Mouse (Mus musculus): Measurements from ENCODE around the gene Plpp3. TPM values are rescaled to one million over a fixed set of nuclear protein-coding genes. Genes with fewer than 3 reads are reported as not detected.

The Plpp3 gene
- polyA plus RNA-seq, 1 experiment: 258 TPM

GRCm38 (mm10) chr4:105249283-105249682 is 92.1 kb downstream of the Plpp3 start:
- Histone ChIP-seq H3K4me1 (ENCODE audit: control insufficient read depth, insufficient read depth, low read length) (no peaks in the 10 kb centered on the region; the same call in 1 of the 2 replicates), H3K4me3 (ENCODE audit: insufficient read depth, low read length) (no peak overlapping the region), H3K27ac (ENCODE audit: insufficient read depth, low read length) (no peak overlapping the region)
- TF ChIP-seq CTCF (IDR thresholded peaks at IDR 0.05; ENCODE audit: extremely low read depth, insufficient read depth, low read length) (no peak), POLR2A (IDR thresholded peaks at IDR 0.05; ENCODE audit: extremely low read depth, insufficient read depth, low read length) (no peak)

- Histone ChIP-seq H3K4me1 (ENCODE audit: control insufficient read depth, insufficient read depth, low read length) (no peaks in the 10 kb centered on the region; the same call in 1 of the 2 replicates), H3K27ac (ENCODE audit: insufficient read depth, low read length) (no peak overlapping the region), H3K4me3 (ENCODE audit: insufficient read depth, low read length) (no peak overlapping the region)
- TF ChIP-seq CTCF (IDR thresholded peaks at IDR 0.05; ENCODE audit: extremely low read depth, insufficient read depth, low read length): no peak
- TF ChIP-seq POLR2A (IDR thresholded peaks at IDR 0.05; ENCODE audit: extremely low read depth, insufficient read depth, low read length): no peak
Observed at GRCm38 (mm10) chr4:105250946-105251345, 93.8 kb downstream of the Plpp3 start.

DNA sequence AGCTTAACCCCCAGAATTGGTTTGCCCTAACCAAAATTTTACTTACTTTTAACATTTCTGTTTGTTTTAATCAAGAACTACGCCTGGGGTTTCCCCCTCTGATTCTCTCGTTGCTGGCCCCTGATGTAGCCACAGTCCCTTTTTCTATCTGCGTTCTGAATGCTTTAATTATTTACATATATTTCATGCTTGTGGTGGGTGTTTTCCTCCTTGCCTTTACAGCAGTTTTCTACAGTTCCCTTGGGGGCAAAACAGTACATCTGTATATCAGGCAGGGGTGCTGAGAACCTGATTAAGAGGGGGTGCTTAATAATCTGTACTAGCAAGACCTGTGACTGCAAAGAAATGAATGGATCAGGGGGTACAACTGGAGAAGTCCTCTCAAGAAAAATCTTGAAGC is 94.9 kb downstream of the Plpp3 start:
- no peak overlapping the region for H3K27ac ChIP-seq (ENCODE audit: insufficient read depth, low read length)
- no peaks in the 10 kb centered on the region for H3K4me1 ChIP-seq (ENCODE audit: control insufficient read depth, insufficient read depth, low read length)
- no peak overlapping the region for H3K4me3 ChIP-seq (ENCODE audit: insufficient read depth, low read length)
- TF ChIP-seq POLR2A (IDR thresholded peaks at IDR 0.05; ENCODE audit: extremely low read depth, insufficient read depth, low read length): no peak
- no peak for TF ChIP-seq CTCF (IDR thresholded peaks at IDR 0.05; ENCODE audit: extremely low read depth, insufficient read depth, low read length)

GRCm38 (mm10) chr4:105252571-105253200 is 95.5 kb downstream of the Plpp3 start:
- Histone ChIP-seq H3K27ac (ENCODE audit: insufficient read depth, low read length) (no peak overlapping the region), H3K4me3 (ENCODE audit: insufficient read depth, low read length) (no peak overlapping the region), H3K4me1 (ENCODE audit: control insufficient read depth, insufficient read depth, low read length) (no peaks in the 10 kb centered on the region)
- TF ChIP-seq POLR2A (IDR thresholded peaks at IDR 0.05; ENCODE audit: extremely low read depth, insufficient read depth, low read length) (no peak), CTCF (IDR thresholded peaks at IDR 0.05; ENCODE audit: extremely low read depth, insufficient read depth, low read length) (no peak)

DNA sequence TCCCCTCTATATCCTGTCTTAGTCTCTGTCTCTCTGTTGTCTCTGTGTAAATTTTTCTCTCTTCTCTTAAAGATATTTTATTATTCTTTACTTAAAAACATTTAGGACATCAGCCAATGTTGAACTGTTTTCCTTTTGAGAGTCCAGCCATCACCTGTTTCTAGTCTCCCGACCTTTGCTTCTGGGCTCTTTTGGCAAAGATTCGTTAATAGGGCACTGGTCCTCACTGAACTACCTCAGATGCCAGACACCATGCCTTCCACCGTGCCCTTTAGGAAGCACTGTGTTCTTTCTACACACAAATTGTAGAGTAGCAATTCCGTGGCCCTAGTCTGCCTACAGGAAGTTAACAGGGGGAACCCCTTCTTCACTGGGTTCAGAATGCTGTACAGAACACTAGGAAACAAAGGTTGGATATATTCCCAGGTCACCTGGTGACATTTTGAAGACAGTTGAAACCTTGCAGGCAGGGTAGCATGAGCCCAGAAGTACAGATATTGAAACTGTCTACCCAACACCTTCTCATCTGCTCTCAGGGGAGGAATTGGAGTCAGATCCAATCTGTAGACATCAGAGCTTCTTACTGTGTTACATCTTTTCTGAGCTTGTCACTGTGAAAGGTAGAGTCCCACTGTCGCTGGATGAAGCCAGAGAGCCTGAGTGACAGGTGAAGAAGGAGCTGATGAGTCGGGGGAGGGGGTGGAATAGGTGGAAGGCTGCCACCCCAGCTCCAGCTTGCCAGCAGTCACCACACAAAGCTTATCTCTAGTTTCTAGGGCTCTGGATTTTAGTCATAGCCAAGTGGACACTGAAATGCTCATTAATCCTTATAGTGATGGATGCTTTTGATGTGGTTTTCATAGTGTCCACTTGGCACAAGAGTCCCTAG is 96.5 kb downstream of the Plpp3 start:
- Histone ChIP-seq H3K4me3 (ENCODE audit: insufficient read depth, low read length) (no peak overlapping the region), H3K27ac (ENCODE audit: insufficient read depth, low read length) (no peak overlapping the region), H3K4me1 (ENCODE audit: control insufficient read depth, insufficient read depth, low read length) (no peaks in the 10 kb centered on the region)
- TF ChIP-seq POLR2A (IDR thresholded peaks at IDR 0.05; ENCODE audit: extremely low read depth, insufficient read depth, low read length): no peak
- TF ChIP-seq CTCF (IDR thresholded peaks at IDR 0.05; ENCODE audit: extremely low read depth, insufficient read depth, low read length): no peak

DNA sequence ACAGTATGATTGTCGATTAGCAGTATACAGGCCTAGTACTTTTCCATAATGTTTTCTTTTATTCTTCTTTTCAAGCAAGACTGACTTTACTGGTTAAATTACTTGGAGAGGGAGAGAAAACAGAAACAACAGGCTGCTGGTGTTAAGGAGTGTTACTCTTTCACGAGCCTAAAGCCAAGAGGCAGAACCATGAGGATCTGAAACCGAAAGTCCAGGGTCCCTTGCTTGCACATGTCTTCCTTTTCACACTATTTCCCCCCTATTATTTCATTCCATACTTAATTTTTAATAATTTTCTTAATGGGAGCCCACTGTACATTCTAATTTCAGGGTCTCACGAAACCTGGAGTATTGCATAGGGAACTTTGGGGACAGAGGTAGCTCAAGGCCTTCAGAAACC is 97.2 kb downstream of the Plpp3 start:
- Histone ChIP-seq H3K4me3 (ENCODE audit: insufficient read depth, low read length) (no peak overlapping the region), H3K4me1 (ENCODE audit: control insufficient read depth, insufficient read depth, low read length) (no peaks in the 10 kb centered on the region), H3K27ac (ENCODE audit: insufficient read depth, low read length) (no peak overlapping the region)
- TF ChIP-seq POLR2A (IDR thresholded peaks at IDR 0.05; ENCODE audit: extremely low read depth, insufficient read depth, low read length) (no peak), CTCF (IDR thresholded peaks at IDR 0.05; ENCODE audit: extremely low read depth, insufficient read depth, low read length) (no peak)

GRCm38 (mm10) chr4:105255185-105255584 is 98.0 kb downstream of the Plpp3 start:
- no peak for TF ChIP-seq POLR2A (IDR thresholded peaks at IDR 0.05; ENCODE audit: extremely low read depth, insufficient read depth, low read length)
- TF ChIP-seq CTCF (IDR thresholded peaks at IDR 0.05; ENCODE audit: extremely low read depth, insufficient read depth, low read length): no peak
- Histone ChIP-seq H3K4me3 (ENCODE audit: insufficient read depth, low read length) (no peak overlapping the region), H3K4me1 (ENCODE audit: control insufficient read depth, insufficient read depth, low read length) (no peaks in the 10 kb centered on the region), H3K27ac (ENCODE audit: insufficient read depth, low read length) (no peak overlapping the region)

- Histone ChIP-seq H3K4me1 (ENCODE audit: control insufficient read depth, insufficient read depth, low read length) (no peaks in the 10 kb centered on the region), H3K27ac (ENCODE audit: insufficient read depth, low read length) (no peak overlapping the region), H3K4me3 (ENCODE audit: insufficient read depth, low read length) (no peak overlapping the region)
- TF ChIP-seq CTCF (IDR thresholded peaks at IDR 0.05; ENCODE audit: extremely low read depth, insufficient read depth, low read length) (no peak), POLR2A (IDR thresholded peaks at IDR 0.05; ENCODE audit: extremely low read depth, insufficient read depth, low read length) (no peak)
Observed at GRCm38 (mm10) chr4:105257667-105258560, 100.8 kb downstream of the Plpp3 start.

- TF ChIP-seq POLR2A (IDR thresholded peaks at IDR 0.05; ENCODE audit: extremely low read depth, insufficient read depth, low read length): no peak
- no peak for TF ChIP-seq CTCF (IDR thresholded peaks at IDR 0.05; ENCODE audit: extremely low read depth, insufficient read depth, low read length)
- Histone ChIP-seq H3K4me1 (ENCODE audit: control insufficient read depth, insufficient read depth, low read length) (no peaks in the 10 kb centered on the region), H3K4me3 (ENCODE audit: insufficient read depth, low read length) (no peak overlapping the region), H3K27ac (ENCODE audit: insufficient read depth, low read length) (no peak overlapping the region)
Observed at GRCm38 (mm10) chr4:105260385-105260784, 103.2 kb downstream of the Plpp3 start.
